Mouse (Mus musculus) gastrocnemius, postnatal 14 days (tissue): ENCODE results near the gene Akap3. TPM values are rescaled to one million over a fixed set of nuclear protein-coding genes. Genes with fewer than 3 reads are reported as not detected.

Experiments used
- total RNA-seq, 2 experiments: library from RNA; stranded (reverse); gene quantifications; 2 replicates each; pipeline ENCODE4 v1.2.3; 2021

The Akap3 gene
- total RNA-seq, 2 experiments from 2014 or later, result not detected

Other genes with a start within 250 kb of the Akap3 start
- 1 to 10 TPM; 3.3 to 8.5 TPM for gene Kcna1, start 206.7 kb upstream of the Akap3 start, total RNA-seq
- 1 to 10 TPM; 1.3 to 2.4 TPM for gene Kcna6, start 112.4 kb upstream of the Akap3 start, total RNA-seq
- gene Ndufa9, start 4.0 kb upstream of the Akap3 start, total RNA-seq, result 100 to 1,000 TPM; 273 to 335 TPM
- gene Dyrk4, start 68.7 kb downstream of the Akap3 start, total RNA-seq, result not detected
- 1 to 10 TPM; 3.0 to 3.6 TPM for gene Rad51ap1, start 86.5 kb downstream of the Akap3 start, total RNA-seq
- gene D6Wsu163e, start 86.9 kb downstream of the Akap3 start, total RNA-seq, result 1 to 10 TPM; 8.6 to 9.3 TPM
- 1 to 10 TPM; 4.5 to 5.6 TPM for gene Fgf6, start 162.5 kb downstream of the Akap3 start, total RNA-seq
- not detected for gene Fgf23, start 219.8 kb downstream of the Akap3 start, total RNA-seq